Mouse (Mus musculus) ES-E14 (cell line): ENCODE measurements around the gene Sptb. TPM values are rescaled to one million over a fixed set of nuclear protein-coding genes. Genes with fewer than 3 reads are reported as not detected.

Experiments
- DNase-seq: peaks from one replicate; pipeline ENCODE4 v3.0.0-alpha.2; 2013; ENCODE audit warnings: low read depth, low spot score
- H3K27ac ChIP-seq: 2 replicates; pipeline ENCODE4 v1.5.1; 2012; ENCODE audit warnings: low read depth, mild to moderate bottlenecking, low read length, moderate library complexity, mixed read lengths; ENCODE audit not compliant: poor library complexity, insufficient read depth, severe bottlenecking
- H3K36me3 ChIP-seq: 2 replicates; pipeline ENCODE4 v1.6.1; 2012; ENCODE audit warnings: mild to moderate bottlenecking, low read length, moderate library complexity, mixed read lengths; ENCODE audit not compliant: control insufficient read depth, poor library complexity, insufficient read depth, severe bottlenecking
- H3K4me1 ChIP-seq, 2 experiments: fragments of 150-350 bp in 1 of 2; sonication (generic) in 1 of 2; 2 replicates each; pipeline ENCODE4 v1.6.1; 2012; ENCODE audit warnings: low read length in 2 of 2, mild to moderate bottlenecking in 1 of 2, mixed read lengths in 1 of 2; ENCODE audit not compliant: control insufficient read depth in 2 of 2, insufficient read depth in 2 of 2, poor library complexity in 1 of 2
- H3K4me3 ChIP-seq, 2 experiments: fragments of 150-350 bp in 1 of 2; sonication (generic) in 1 of 2; 2 replicates each; pipeline ENCODE4 v1.5.1; 2012; ENCODE audit warnings: low read length in 2 of 2, low read depth in 1 of 2, mild to moderate bottlenecking in 1 of 2, mixed read lengths in 1 of 2; ENCODE audit not compliant: insufficient read depth in 1 of 2, poor library complexity in 1 of 2, severe bottlenecking in 1 of 2
- H3K9ac ChIP-seq: 2 replicates; pipeline ENCODE4 v1.6.1; 2012; ENCODE audit warnings: low read depth, mild to moderate bottlenecking, low read length, mixed read lengths; ENCODE audit not compliant: poor library complexity, insufficient read depth, severe bottlenecking
- H3K9me3 ChIP-seq: fragments of 150-350 bp; sonication (generic); 2 replicates; pipeline ENCODE4 v1.6.1; 2012; ENCODE audit warnings: low read depth, mild to moderate bottlenecking, low read length; ENCODE audit not compliant: control insufficient read depth, insufficient read depth
- CHD2 ChIP-seq: IDR thresholded peaks from 2 replicates; pipeline ENCODE4 v1.6.1; 2014; ENCODE audit warnings: mild to moderate bottlenecking, low read depth, low read length, inconsistent platforms
- HCFC1 ChIP-seq: IDR thresholded peaks from 2 replicates; pipeline ENCODE4 v1.6.1; 2012; ENCODE audit warnings: low read length, inconsistent platforms, borderline replicate concordance; ENCODE audit not compliant: insufficient read depth
- MAFK ChIP-seq: IDR thresholded peaks from 2 replicates; pipeline ENCODE4 v1.6.1; 2014; ENCODE audit warnings: mild to moderate bottlenecking, low read depth, low read length, inconsistent platforms; ENCODE audit not compliant: insufficient read depth
- ZC3H11A ChIP-seq: IDR thresholded peaks from 2 replicates; pipeline ENCODE4 v1.6.1; 2012; ENCODE audit warnings: low read depth, mild to moderate bottlenecking, inconsistent platforms, low read length, borderline replicate concordance
- ZNF384 ChIP-seq: IDR thresholded peaks from 2 replicates; pipeline ENCODE4 v1.6.1; 2012; ENCODE audit warnings: low read depth, low read length, inconsistent platforms
- in situ Hi-C, 2 experiments: fragments of 600-800 bp; cut with MboI; formaldehyde crosslinking; loops; one replicate each; pipeline ENCODE4 v1.15.1; 2025; ENCODE audit warnings: low sequenced_read_pairs in 2 of 2, inconsistent platforms in 1 of 2; ENCODE audit not compliant: unreplicated experiment in 2 of 2
- total RNA-seq: library from RNA; depleted of rRNA; stranded (reverse); fragments of 300-350 nt; gene quantifications from 2 replicates; pipeline ENCODE4 v1.2.3, GENCODE M21; 2012

The Sptb gene
- total RNA-seq, 1 experiment = 3.6 TPM

DNA sequence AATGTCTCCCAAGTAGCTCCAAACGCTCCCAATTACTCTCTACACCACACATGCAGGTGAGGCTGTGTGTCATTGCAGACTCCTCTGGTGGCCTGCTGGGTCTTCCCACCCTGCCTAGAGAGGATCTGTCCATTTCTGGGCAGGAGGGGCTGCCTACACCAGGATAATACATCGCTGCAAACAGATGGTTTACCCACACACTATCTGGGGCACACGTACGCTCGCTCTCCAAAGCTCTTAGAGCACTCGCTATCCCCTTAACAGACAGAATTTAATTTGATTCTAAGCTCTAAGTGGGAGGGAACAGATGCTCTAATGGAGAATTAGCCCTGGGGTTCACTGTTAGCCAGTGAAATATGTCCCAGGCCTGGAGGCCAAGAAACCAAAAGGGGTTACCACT is 87.0 kb downstream of the Sptb start:
- in situ Hi-C loops = no loop called here
- H3K4me3 ChIP-seq = no peak overlapping the region
- no peak overlapping the region for H3K27ac ChIP-seq
- H3K9me3 ChIP-seq = no peaks in the 10 kb centered on the region
- peaks cover 13% of the 10 kb centered on the region; the same call in 1 of the 2 replicates for H3K36me3 ChIP-seq
- no peak for DNase-seq
- TF ChIP-seq ZC3H11A (no peak), MAFK (no peak), CHD2 (no peak), ZNF384 (no peak), HCFC1 (no peak)
- peaks cover 0 to 2% of the 10 kb centered on the region in 2 experiments; a peak in 1 of 4 replicates for H3K4me1 ChIP-seq
- H3K9ac ChIP-seq = no peak overlapping the region

DNA sequence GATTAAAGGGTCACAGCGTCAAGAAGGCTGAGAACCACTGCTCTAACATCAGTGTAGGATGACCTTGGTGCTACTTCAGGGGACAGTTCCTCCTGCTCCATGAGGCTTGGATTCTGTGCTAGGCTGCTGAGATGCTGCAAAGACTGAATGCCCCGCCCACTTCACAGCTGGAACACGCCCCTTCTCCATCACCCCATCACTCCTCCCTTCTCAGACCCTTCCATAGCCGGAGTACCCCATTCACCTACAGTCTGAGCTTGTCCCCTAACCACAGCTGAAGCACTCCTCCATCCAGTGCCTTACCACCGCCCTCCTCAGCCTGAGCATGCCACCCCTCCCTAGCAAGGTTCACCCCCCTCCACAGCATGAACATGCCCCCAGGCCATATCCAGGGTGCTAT is 90.5 kb downstream of the Sptb start:
- Histone ChIP-seq H3K36me3 (peaks cover 8% of the 10 kb centered on the region; the same call in 1 of the 2 replicates), H3K4me3 (no peak overlapping the region), H3K9ac (no peak overlapping the region), H3K27ac (no peak overlapping the region), H3K9me3 (no peaks in the 10 kb centered on the region), H3K4me1 (peaks cover 0 to 2% of the 10 kb centered on the region in 2 experiments; a peak in 1 of 4 replicates)
- TF ChIP-seq CHD2 = no peak
- no peak for TF ChIP-seq HCFC1
- no peak for TF ChIP-seq MAFK
- no peak for TF ChIP-seq ZNF384
- TF ChIP-seq ZC3H11A = no peak
- DNase-seq = no peak
- in situ Hi-C loops = no loop called here

DNA sequence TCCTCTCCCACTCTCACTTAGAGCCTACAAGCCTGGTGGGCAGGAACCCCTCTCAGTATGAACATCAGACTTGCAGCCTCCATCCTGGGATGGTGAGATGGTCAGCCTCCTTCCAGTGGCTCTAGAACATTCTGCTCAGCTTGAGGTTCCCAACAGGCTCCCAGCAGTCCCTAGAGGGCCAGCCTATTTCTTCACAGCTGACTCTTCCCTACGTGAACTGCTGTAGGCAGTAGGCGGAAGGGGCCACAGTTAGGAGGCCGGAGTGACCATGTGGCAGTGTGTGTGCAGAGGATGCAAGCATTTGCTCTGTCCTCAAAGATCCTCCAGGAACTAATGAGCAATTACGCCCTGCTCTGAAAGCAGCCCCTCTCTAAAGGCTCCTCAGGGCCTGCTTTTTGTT is 92.2 kb downstream of the Sptb start:
- H3K4me1 ChIP-seq = peaks cover 0 to 2% of the 10 kb centered on the region in 2 experiments; a peak in 1 of 4 replicates
- H3K9me3 ChIP-seq = no peaks in the 10 kb centered on the region
- no peak overlapping the region for H3K4me3 ChIP-seq
- H3K36me3 ChIP-seq = peaks cover 8% of the 10 kb centered on the region; the same call in 1 of the 2 replicates
- H3K27ac ChIP-seq = no peak overlapping the region
- in situ Hi-C loops = no loop called here
- TF ChIP-seq CHD2 (no peak), MAFK (no peak), HCFC1 (no peak), ZNF384 (no peak), ZC3H11A (no peak)
- DNase-seq = no peak
- H3K9ac ChIP-seq = no peak overlapping the region

DNA sequence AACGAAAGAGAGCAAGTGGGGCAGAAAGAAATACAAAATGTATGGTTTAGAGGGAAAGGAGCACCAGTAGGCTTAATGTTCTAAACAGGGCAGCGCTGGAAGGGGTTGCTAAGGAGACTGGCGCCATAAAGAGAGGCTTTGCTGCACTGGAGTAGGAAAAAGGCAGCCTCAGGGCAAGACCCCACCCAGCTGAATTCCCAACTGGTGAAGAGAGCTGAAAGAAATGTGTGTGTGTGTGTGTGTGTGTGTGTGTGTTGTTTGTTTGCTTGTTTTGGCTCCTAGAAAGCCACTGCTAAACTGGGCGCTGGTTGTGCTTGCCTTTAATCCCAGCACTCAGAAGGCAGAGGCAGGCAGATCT is 94.8 kb downstream of the Sptb start:
- peaks cover 3% of the 10 kb centered on the region; the same call in 1 of the 2 replicates for H3K36me3 ChIP-seq
- DNase-seq = no peak
- H3K4me3 ChIP-seq = no peak overlapping the region
- TF ChIP-seq HCFC1 = no peak
- no peak for TF ChIP-seq ZNF384
- TF ChIP-seq ZC3H11A = no peak
- TF ChIP-seq CHD2 = no peak
- TF ChIP-seq MAFK = no peak
- H3K27ac ChIP-seq = no peak overlapping the region
- H3K9ac ChIP-seq = no peak overlapping the region
- H3K9me3 ChIP-seq = no peaks in the 10 kb centered on the region
- H3K4me1 ChIP-seq = peaks cover 0 to 2% of the 10 kb centered on the region in 2 experiments; a peak in 1 of 4 replicates
- in situ Hi-C loops = no loop called here
